Mouse (Mus musculus): ENCODE measurements around the gene Fam43b.

GRCm38 (mm10) chr4:138404806-138405205 is 8.5 kb upstream of the Fam43b start:
- peak; percentile 71 for TF ChIP-seq CTCF (IDR thresholded peaks at IDR 0.05; ENCODE audit: low read depth)
- TF ChIP-seq EP300 (optimal IDR thresholded peaks at IDR 0.05), result no peak
